Mouse (Mus musculus) brown adipose tissue, adult 24 weeks (tissue): ENCODE results near the gene Cfap97. TPM values are rescaled to one million over a fixed set of nuclear protein-coding genes. Genes with fewer than 3 reads are reported as not detected.
A peak's percentile ranks its signal among the peaks of the same experiment; 100 is the strongest.

Experiments
- H3K27ac ChIP-seq: fragments of 200-500 bp; replicated peaks from 2 replicates; pipeline ENCODE4 v1.5.1; 2012; ENCODE audit warnings: low read depth, mild to moderate bottlenecking, low read length
- H3K4me1 ChIP-seq: fragments of 200-500 bp; 2 replicates; pipeline ENCODE4 v1.6.1; 2012; ENCODE audit warnings: low read length, mixed read lengths; ENCODE audit not compliant: control insufficient read depth, insufficient read depth, insufficient read length
- H3K4me3 ChIP-seq: fragments of 200-500 bp; 2 replicates; pipeline ENCODE4 v1.5.1; 2012; ENCODE audit warnings: low read depth, mild to moderate bottlenecking, low read length, moderate library complexity; ENCODE audit not compliant: insufficient read depth
- polyA plus RNA-seq: library from polyadenylated mRNA; stranded (reverse); fragments of >200 nt; gene quantifications from 2 replicates; pipeline ENCODE4 v1.2.4, GENCODE M21; 2012; ENCODE audit not compliant: missing spikeins, insufficient read depth, insufficient read length

Gene Cfap97
- polyA plus RNA-seq, 1 experiment: 9.0 TPM

- Histone ChIP-seq H3K4me1 (peaks cover 15% of the 10 kb centered on the region; the same call in 1 of the 2 replicates), H3K4me3 (no peak overlapping the region), H3K27ac (no peak overlapping the region)
Observed at GRCm38 (mm10) chr8:46143470-46143869, 8.1 kb upstream of the Cfap97 start.

- Histone ChIP-seq H3K4me3 (no peak overlapping the region), H3K27ac (no peak overlapping the region), H3K4me1 (peaks cover 17% of the 10 kb centered on the region; the same call in 1 of the 2 replicates)
Observed at GRCm38 (mm10) chr8:46143924-46144323, 7.6 kb upstream of the Cfap97 start.

- Histone ChIP-seq H3K4me1 (peaks cover 17% of the 10 kb centered on the region; the same call in 1 of the 2 replicates), H3K4me3 (no peak overlapping the region), H3K27ac (no peak overlapping the region)
Observed at GRCm38 (mm10) chr8:46146173-46146572, 5.4 kb upstream of the Cfap97 start.

- no peak overlapping the region for H3K4me3 ChIP-seq
- peaks cover 12% of the 10 kb centered on the region; the same call in 1 of the 2 replicates for H3K4me1 ChIP-seq
- no peak overlapping the region for H3K27ac ChIP-seq
Observed at GRCm38 (mm10) chr8:46149306-46149705, 2.3 kb upstream of the Cfap97 start.

GRCm38 (mm10) chr8:46149782-46150181 lies 1.8 kb upstream of the Cfap97 start:
- Histone ChIP-seq H3K27ac (no peak overlapping the region), H3K4me1 (peaks cover 7% of the 10 kb centered on the region; the same call in 1 of the 2 replicates), H3K4me3 (no peak overlapping the region)

- peak within 1 kb of the TSS; percentile 81 for H3K4me3 ChIP-seq
- no peak within 1 kb of the TSS for H3K27ac ChIP-seq
- peaks cover 2% of the 10 kb centered on the region; the same call in 1 of the 2 replicates for H3K4me1 ChIP-seq
Observed at GRCm38 (mm10) chr8:46152064-46153031, 777 bp downstream of the Cfap97 start, which contains the start of gene Snx25. TSS of gene Snx25 (minus strand) at chr8:46152159.

- no peak overlapping the region for H3K27ac ChIP-seq
- peak overlapping the region; percentile 76 for H3K4me3 ChIP-seq
- H3K4me1 ChIP-seq: peaks cover 2% of the 10 kb centered on the region; the same call in 1 of the 2 replicates
Observed at GRCm38 (mm10) chr8:46153042-46153441, 1.5 kb downstream of the Cfap97 start.

- Histone ChIP-seq H3K27ac (peak overlapping the region; percentile 73), H3K4me3 (peak overlapping the region; percentile 98), H3K4me1 (no peaks in the 10 kb centered on the region)
Observed at GRCm38 (mm10) chr8:46162953-46163869, 11.6 kb downstream of the Cfap97 start.

- peak overlapping the region; percentile 98 for H3K4me3 ChIP-seq
- H3K27ac ChIP-seq: peak overlapping the region; percentile 73
- no peaks in the 10 kb centered on the region for H3K4me1 ChIP-seq
Observed at GRCm38 (mm10) chr8:46163870-46164190, 12.3 kb downstream of the Cfap97 start.

- H3K4me3 ChIP-seq: no peak overlapping the region
- H3K27ac ChIP-seq: no peak overlapping the region
- H3K4me1 ChIP-seq: no peaks in the 10 kb centered on the region
Observed at GRCm38 (mm10) chr8:46173651-46174050, 22.1 kb downstream of the Cfap97 start.

- H3K4me3 ChIP-seq: no peak overlapping the region
- no peaks in the 10 kb centered on the region for H3K4me1 ChIP-seq
- H3K27ac ChIP-seq: no peak overlapping the region
Observed at GRCm38 (mm10) chr8:46180136-46180535, 28.6 kb downstream of the Cfap97 start.

GRCm38 (mm10) chr8:46185361-46185760 lies 33.8 kb downstream of the Cfap97 start:
- H3K4me3 ChIP-seq: no peak overlapping the region
- no peak overlapping the region for H3K27ac ChIP-seq

GRCm38 (mm10) chr8:46193100-46193499 lies 41.5 kb downstream of the Cfap97 start:
- no peaks in the 10 kb centered on the region for H3K4me1 ChIP-seq
- no peak overlapping the region for H3K4me3 ChIP-seq
- no peak overlapping the region for H3K27ac ChIP-seq

More at GRCm38 (mm10) chr8:46185361-46185760, 33.8 kb downstream of the Cfap97 start:
- H3K4me1 ChIP-seq: no peaks in the 10 kb centered on the region

- Histone ChIP-seq H3K4me1 (no peaks in the 10 kb centered on the region), H3K4me3 (no peak overlapping the region)
Observed at GRCm38 (mm10) chr8:46196877-46197276, 45.3 kb downstream of the Cfap97 start.

GRCm38 (mm10) chr8:46197673-46198072 lies 46.1 kb downstream of the Cfap97 start:
- Histone ChIP-seq H3K27ac (no peak overlapping the region), H3K4me3 (no peak overlapping the region), H3K4me1 (no peaks in the 10 kb centered on the region)

More at GRCm38 (mm10) chr8:46196877-46197276, 45.3 kb downstream of the Cfap97 start:
- H3K27ac ChIP-seq: no peak overlapping the region
